Comparison of ENCODE assay signal across 26 mouse cellular contexts in genomic region chr11:89009066-89009465, GRCm38 (mm10). TPM values are rescaled to one million over a fixed set of nuclear protein-coding genes. Genes with fewer than 3 reads are reported as not detected.
DNase-seq lines count a peak whose midpoint lies in the region; ATAC-seq and TF ChIP-seq lines count a peak whose summit lies in the region.
"Had no signal": no experiment of that assay in that cellular context is flagged by ENCODE, and none has a peak within 500 bp of the region (broad histone marks: within the 10 kb centered on the region; RNA-seq: fewer than 3 reads in every experiment).

No protein-coding gene starts in this region.

- H3K27ac ChIP-seq in liver, embryonic 12.5 days: peak overlapping the region; percentile 34; the same call in 1 of the 2 replicates
- H3K27ac ChIP-seq in liver, embryonic 11.5 days (ENCODE audit: low read depth, low read length): no peak overlapping the region
- H3K27ac ChIP-seq in CH12.LX (ENCODE audit: insufficient read depth, low read depth): no peak overlapping the region
- H3K27ac ChIP-seq in liver, postnatal 0 days (ENCODE audit: low read depth): peak overlapping the region; percentile 71
- H3K27ac ChIP-seq: embryonic facial prominence, embryonic 10.5 days; embryonic facial prominence, embryonic 12.5 days; forebrain, embryonic 13.5 days; forebrain, embryonic 15.5 days had no signal

- in situ Hi-C loops in CH12.LX (cut with MboI; ENCODE audit: low pct_ligation_motif_present, low pct_unique_long_range_greater_than_20kb, low sequenced_read_pairs): no loop called here

- H3K79me2 ChIP-seq in CH12.LX (replicated peaks; ENCODE audit: control insufficient read depth, extremely low read depth, insufficient read depth, poor library complexity, severe bottlenecking): no peaks in the 10 kb centered on the region

- TF ChIP-seq RAD21 in CH12.LX (IDR thresholded peaks at IDR 0.05; ENCODE audit: low read depth, low read length): no peak

- H3K9me3 ChIP-seq in liver, embryonic 12.5 days (replicated peaks): no peaks in the 10 kb centered on the region
- no peaks in the 10 kb centered on the region for H3K9me3 ChIP-seq in liver, embryonic 11.5 days (ENCODE audit: control insufficient read depth, low read length)
- no peaks in the 10 kb centered on the region for H3K9me3 ChIP-seq in CH12.LX (replicated peaks; ENCODE audit: low read length)
- H3K9me3 ChIP-seq in liver, postnatal 0 days (ENCODE audit: low read length): no peaks in the 10 kb centered on the region
- H3K9me3 ChIP-seq: embryonic facial prominence, embryonic 10.5 days; embryonic facial prominence, embryonic 12.5 days; forebrain, embryonic 13.5 days; forebrain, embryonic 15.5 days; G1E had no signal

- dilution Hi-C loops in CH12.LX (cut with MboI; ENCODE audit: extremely low pct_ligation_motif_present, extremely low pct_unique_long_range_greater_than_20kb, low sequenced_read_pairs): no loop called here

- peaks cover 19% of the 10 kb centered on the region for H3K4me1 ChIP-seq in liver, embryonic 12.5 days
- no peaks in the 10 kb centered on the region for H3K4me1 ChIP-seq in liver, embryonic 11.5 days (replicated peaks; ENCODE audit: control insufficient read depth, insufficient read depth, low read length)
- H3K4me1 ChIP-seq in CH12.LX (ENCODE audit: control insufficient read depth in 1 of 2, insufficient read depth in 2 of 2): peaks cover 8 to 41% of the 10 kb centered on the region in 2 experiments
- peaks cover 16% of the 10 kb centered on the region for H3K4me1 ChIP-seq in liver, postnatal 0 days (ENCODE audit: insufficient read depth)
- H3K4me1 ChIP-seq: embryonic facial prominence, embryonic 12.5 days; forebrain, embryonic 13.5 days; forebrain, embryonic 15.5 days had no signal

- TF ChIP-seq POLR2A in CH12.LX (IDR thresholded peaks at IDR 0.05; ENCODE audit: low read depth, low read length): no peak

- TF ChIP-seq CTCF in CH12.LX (conservative IDR thresholded peaks at IDR 0.05 in 1 of 2, IDR thresholded peaks at IDR 0.05 in 1 of 2; ENCODE audit: low read depth in 2 of 2, low read length in 2 of 2): no peak
- no peak for TF ChIP-seq CTCF in liver, postnatal 0 days (IDR thresholded peaks at IDR 0.05; ENCODE audit: low read depth)

- ATAC-seq in liver, embryonic 12.5 days: no peak
- ATAC-seq in liver, embryonic 11.5 days (replicated peaks; ENCODE audit: low FRiP score): no peak
- no peak for ATAC-seq in liver, postnatal 0 days
- ATAC-seq: activated CD4-positive, CD25-positive, alpha-beta regulatory T cell, adult 4 months; forebrain, embryonic 13.5 days; forebrain, embryonic 15.5 days; forebrain, postnatal 0 days; Patski had no signal

- no peaks in the 10 kb centered on the region for H3K27me3 ChIP-seq in liver, embryonic 12.5 days (replicated peaks)
- H3K27me3 ChIP-seq in liver, embryonic 11.5 days (replicated peaks; ENCODE audit: control insufficient read depth, insufficient read depth, low read length): no peaks in the 10 kb centered on the region
- no peaks in the 10 kb centered on the region for H3K27me3 ChIP-seq in CH12.LX (replicated peaks)
- no peaks in the 10 kb centered on the region for H3K27me3 ChIP-seq in liver, postnatal 0 days (ENCODE audit: insufficient read depth, low read length)
- H3K27me3 ChIP-seq: embryonic facial prominence, embryonic 12.5 days; forebrain, embryonic 13.5 days; forebrain, embryonic 15.5 days; Patski had no signal

- TF ChIP-seq EP300 in CH12.LX (IDR thresholded peaks at IDR 0.05; ENCODE audit: low read length): peak; percentile 26; the same call in 1 of the 2 replicates
- TF ChIP-seq EP300 in liver, postnatal 0 days (IDR thresholded peaks at IDR 0.05; ENCODE audit: low read depth): no peak

- H3K36me3 ChIP-seq in liver, embryonic 12.5 days: peaks cover 97% of the 10 kb centered on the region
- H3K36me3 ChIP-seq in liver, embryonic 11.5 days (ENCODE audit: control insufficient read depth, insufficient read depth, low read length): peaks cover 44% of the 10 kb centered on the region
- H3K36me3 ChIP-seq in CH12.LX (replicated peaks in 1 of 2; ENCODE audit: control insufficient read depth in 1 of 2, insufficient read depth in 1 of 2, low read length in 1 of 2): peaks cover 62 to 94% of the 10 kb centered on the region in 2 experiments
- H3K36me3 ChIP-seq in liver, postnatal 0 days (replicated peaks; ENCODE audit: insufficient read depth, low read length): peaks cover 92% of the 10 kb centered on the region
- H3K36me3 ChIP-seq: embryonic facial prominence, embryonic 10.5 days; embryonic facial prominence, embryonic 12.5 days; forebrain, embryonic 15.5 days had no signal

- H3K4me3 ChIP-seq in liver, embryonic 12.5 days: no peak overlapping the region
- H3K4me3 ChIP-seq in liver, embryonic 11.5 days (ENCODE audit: low read depth, low read length): no peak overlapping the region
- H3K4me3 ChIP-seq in CH12.LX (replicated peaks in 1 of 3; ENCODE audit: low read depth in 2 of 3, low read length in 2 of 3, poor library complexity in 1 of 3): no peak overlapping the region
- no peak overlapping the region for H3K4me3 ChIP-seq in liver, postnatal 0 days (ENCODE audit: low read depth, low read length)
- H3K4me3 ChIP-seq: embryonic facial prominence, embryonic 10.5 days; embryonic facial prominence, embryonic 12.5 days; forebrain, embryonic 13.5 days; forebrain, embryonic 15.5 days had no signal

- 83% methylated on average over 9 of the region's 9 CpGs for WGBS in liver, embryonic 12.5 days (ENCODE audit: insufficient replicate concordance)
- 81% methylated on average over 9 of the region's 9 CpGs for WGBS in liver, embryonic 11.5 days
- 71% methylated on average over 8 of the region's 9 CpGs for WGBS in liver, postnatal 0 days (ENCODE audit: insufficient replicate concordance)

- DNase-seq in liver, embryonic 11.5 days (ENCODE audit: low spot score): no peak
- peak; percentile 43 for DNase-seq in CH12.LX (ENCODE audit: extremely low read depth)
- no peak for DNase-seq in liver, postnatal 0 days
- no peak for DNase-seq in layer of hippocampus, adult 8-10 months (ENCODE audit: low spot score in 2 of 2)
- DNase-seq: adrenal gland, adult 8-10 months; adrenal gland, postnatal 14 days; adrenal gland, postnatal 36 days; cerebellum, adult 11-12 months; cerebellum, adult 2 months; cerebellum, adult 9-10 months; cerebellum, postnatal 10 days; cerebellum, postnatal 25 days; forebrain, postnatal 0 days had no signal

- no peak overlapping the region for H3K4me2 ChIP-seq in liver, embryonic 12.5 days
- H3K4me2 ChIP-seq in liver, embryonic 11.5 days: no peak overlapping the region
- H3K4me2 ChIP-seq in CH12.LX (ENCODE audit: insufficient read depth, low read depth, poor library complexity, severe bottlenecking): no peak overlapping the region
- no peak overlapping the region for H3K4me2 ChIP-seq in liver, postnatal 0 days (ENCODE audit: low read depth, low read length)
- H3K4me2 ChIP-seq: embryonic facial prominence, embryonic 12.5 days; forebrain, embryonic 13.5 days; forebrain, embryonic 15.5 days had no signal

- H3K9ac ChIP-seq in liver, embryonic 12.5 days: no peak overlapping the region
- no peak overlapping the region for H3K9ac ChIP-seq in liver, embryonic 11.5 days (ENCODE audit: low read depth, low read length)
- no peak overlapping the region for H3K9ac ChIP-seq in CH12.LX (ENCODE audit: insufficient read depth, low read depth)
- no peak overlapping the region for H3K9ac ChIP-seq in liver, postnatal 0 days (replicated peaks)
- H3K9ac ChIP-seq: embryonic facial prominence, embryonic 12.5 days; forebrain, embryonic 13.5 days; forebrain, embryonic 15.5 days; forebrain, postnatal 0 days had no signal

RNA-seq across cellular contexts. Expression of gene Trim25, which starts 9.9 kb away (rescaled TPM):
- polyA plus RNA-seq in liver, embryonic 12.5 days (2016; fragmentation: Nextera tagmentation; extraction: Ambion mirVana): 23.1 and 25.9 TPM in 2 replicates
- polyA plus RNA-seq in liver, embryonic 11.5 days (2014; fragmentation: Nextera tagmentation; extraction: Ambion mirVana): 20.6 and 21.1 TPM in 2 replicates
- 19.5 and 20.1 TPM in 2 replicates for total RNA-seq in CH12.LX (2012; rRNA removed)
- 5.1 and 6.1 TPM in 2 replicates for total RNA-seq in CH12.LX (2014; rRNA removed)
- polyA plus RNA-seq in CH12.LX (2012; ENCODE audit: insufficient read length, low read depth): 41.2 and 48.3 TPM in 2 replicates
- polyA plus RNA-seq in liver, postnatal 0 days (2015; fragmentation: Nextera tagmentation; extraction: Ambion mirVana): 20.4 and 20.6 TPM in 2 replicates
- 1 to 10 TPM; 3.3 to 7.3 (median 4.7) TPM for total RNA-seq in layer of hippocampus, adult 8-10 months (2022)

RNA-seq across cellular contexts. Expression of gene Coil, which starts 39.0 kb away (rescaled TPM):
- 9.3 and 9.7 TPM in 2 replicates for polyA plus RNA-seq in liver, embryonic 12.5 days (2016; fragmentation: Nextera tagmentation; extraction: Ambion mirVana)
- polyA plus RNA-seq in liver, embryonic 11.5 days (2014; fragmentation: Nextera tagmentation; extraction: Ambion mirVana): 9.3 and 9.5 TPM in 2 replicates
- 28.5 and 33.0 TPM in 2 replicates for total RNA-seq in CH12.LX (2012; rRNA removed)
- total RNA-seq in CH12.LX (2014; rRNA removed): 37.4 and 41.3 TPM in 2 replicates
- 35.2 and 35.4 TPM in 2 replicates for polyA plus RNA-seq in CH12.LX (2012; ENCODE audit: insufficient read length, low read depth)
- polyA plus RNA-seq in liver, postnatal 0 days (2015; fragmentation: Nextera tagmentation; extraction: Ambion mirVana): 2.6 and 2.7 TPM in 2 replicates
- 10 to 100 TPM; 17.6 to 22.5 (median 19.0) TPM for total RNA-seq in layer of hippocampus, adult 8-10 months (2022)

RNA-seq across cellular contexts. Expression of gene Elobl, which starts 42.3 kb away (rescaled TPM):
- polyA plus RNA-seq in liver, embryonic 12.5 days (2016; fragmentation: Nextera tagmentation; extraction: Ambion mirVana): not detected in 2 replicates
- polyA plus RNA-seq in liver, embryonic 11.5 days (2014; fragmentation: Nextera tagmentation; extraction: Ambion mirVana): not detected in 2 replicates
- total RNA-seq in CH12.LX (2012; rRNA removed) (not detected in 2 replicates), CH12.LX (2014; rRNA removed) (not detected in 2 replicates)
- polyA plus RNA-seq in CH12.LX (2012; ENCODE audit: insufficient read length, low read depth): not detected in 2 replicates
- not detected in 2 replicates for polyA plus RNA-seq in liver, postnatal 0 days (2015; fragmentation: Nextera tagmentation; extraction: Ambion mirVana)
- total RNA-seq in layer of hippocampus, adult 8-10 months (2022): not detected
- total RNA-seq: adrenal gland, adult 18-20 months; adrenal gland, adult 8-10 months; adrenal gland, postnatal 14 days; adrenal gland, postnatal 36 days; forebrain, postnatal 0 days; G1E had no signal
- polyA plus RNA-seq: activated CD4-positive, CD25-positive, alpha-beta regulatory T cell, adult 4 months; C2C12; cerebellum, adult 2 months; cortical plate, adult 2 months; embryonic facial prominence, embryonic 10.5 days; embryonic facial prominence, embryonic 12.5 days; embryonic facial prominence, embryonic 14.5 days; forebrain, embryonic 11.5 days; forebrain, embryonic 13.5 days; forebrain, embryonic 15.5 days; forebrain, postnatal 0 days; G1E had no signal

RNA-seq across cellular contexts. Expression of gene Scpep1, which starts 53.8 kb away (rescaled TPM):
- polyA plus RNA-seq in liver, embryonic 12.5 days (2016; fragmentation: Nextera tagmentation; extraction: Ambion mirVana): 40.4 and 42.2 TPM in 2 replicates
- polyA plus RNA-seq in liver, embryonic 11.5 days (2014; fragmentation: Nextera tagmentation; extraction: Ambion mirVana): 57.4 and 59.4 TPM in 2 replicates
- total RNA-seq in CH12.LX (2012; rRNA removed) (98.9 and 121 TPM in 2 replicates), CH12.LX (2014; rRNA removed) (84.5 and 101 TPM in 2 replicates)
- 202 and 210 TPM in 2 replicates for polyA plus RNA-seq in CH12.LX (2012; ENCODE audit: insufficient read length, low read depth)
- 35.3 and 38.9 TPM in 2 replicates for polyA plus RNA-seq in liver, postnatal 0 days (2015; fragmentation: Nextera tagmentation; extraction: Ambion mirVana)
- total RNA-seq in layer of hippocampus, adult 8-10 months (2022): 10 to 100 TPM; 15.8 to 24.7 (median 19.9) TPM

RNA-seq across cellular contexts. Expression of gene Dgke, which starts 57.6 kb away (rescaled TPM):
- polyA plus RNA-seq in liver, embryonic 12.5 days (2016; fragmentation: Nextera tagmentation; extraction: Ambion mirVana): 1.6 and 1.7 TPM in 2 replicates
- polyA plus RNA-seq in liver, embryonic 11.5 days (2014; fragmentation: Nextera tagmentation; extraction: Ambion mirVana): 1.8 and 1.9 TPM in 2 replicates
- 4.8 and 5.8 TPM in 2 replicates for total RNA-seq in CH12.LX (2012; rRNA removed)
- total RNA-seq in CH12.LX (2014; rRNA removed): 13.4 and 14.3 TPM in 2 replicates
- 15.0 and 17.0 TPM in 2 replicates for polyA plus RNA-seq in CH12.LX (2012; ENCODE audit: insufficient read length, low read depth)
- polyA plus RNA-seq in liver, postnatal 0 days (2015; fragmentation: Nextera tagmentation; extraction: Ambion mirVana): 0.53 and 0.60 TPM in 2 replicates
- 10 to 100 TPM; 45.9 to 51.3 (median 47.0) TPM for total RNA-seq in layer of hippocampus, adult 8-10 months (2022)

Comparison
In these comparisons a context has a peak if more than half of its experiments do, and no peak if none do; other contexts are left out.
1. H3K27ac ChIP-seq: peak in liver, embryonic 12.5 days (single experiment) and liver, postnatal 0 days (single experiment); none in liver, embryonic 11.5 days (single experiment) and CH12.LX (single experiment).